Mouse (Mus musculus) T-helper 1 cell (primary cell): Measurements from ENCODE around the gene Tbata.

Experiments used
- in situ Hi-C: fragments of 300-600 bp; cut with MboI, MseI; formaldehyde crosslinking; loops from one replicate; pipeline ENCODE4 v1.15.1; 2025; ENCODE audit warnings: high pct_unique_total_duplicates

Gene Tbata

DNA sequence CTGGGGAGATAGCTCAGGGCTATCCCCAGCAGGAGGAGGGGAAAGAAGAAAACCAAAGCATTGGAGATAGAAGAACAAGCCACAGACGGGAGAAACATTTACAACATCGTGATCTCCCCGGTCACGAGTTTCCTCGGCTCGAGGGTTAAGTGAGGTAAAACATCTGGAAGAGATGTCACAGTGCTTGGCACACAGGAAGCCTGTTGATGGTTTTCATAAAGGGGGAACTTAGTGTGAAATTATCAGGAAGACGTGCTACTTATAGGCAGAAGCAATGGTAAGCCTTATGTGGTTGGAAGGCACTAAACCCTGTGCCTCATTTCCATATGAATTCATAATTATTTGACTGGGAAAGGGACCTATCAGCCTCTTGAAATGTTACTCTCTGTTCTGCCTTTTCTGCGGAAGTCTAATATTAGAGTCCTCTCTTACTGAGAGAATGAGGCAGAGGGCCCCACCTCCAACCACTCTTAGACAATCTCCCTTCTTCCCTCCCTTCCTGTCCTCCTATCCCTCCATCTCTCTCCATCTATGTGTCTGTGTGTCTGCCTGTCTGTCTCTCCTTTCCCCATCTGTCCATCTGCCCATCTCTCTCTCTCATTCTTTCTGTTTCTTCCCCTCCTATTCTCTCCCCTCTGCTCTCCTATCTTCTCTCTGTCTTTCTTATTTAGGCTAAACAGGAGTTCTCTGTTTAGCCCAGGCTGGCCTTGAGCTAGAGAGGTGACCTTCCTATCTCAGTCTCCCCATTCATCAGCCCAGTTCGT lies 4.2 kb upstream of the Tbata start:
- in situ Hi-C loops = no loop called here

DNA sequence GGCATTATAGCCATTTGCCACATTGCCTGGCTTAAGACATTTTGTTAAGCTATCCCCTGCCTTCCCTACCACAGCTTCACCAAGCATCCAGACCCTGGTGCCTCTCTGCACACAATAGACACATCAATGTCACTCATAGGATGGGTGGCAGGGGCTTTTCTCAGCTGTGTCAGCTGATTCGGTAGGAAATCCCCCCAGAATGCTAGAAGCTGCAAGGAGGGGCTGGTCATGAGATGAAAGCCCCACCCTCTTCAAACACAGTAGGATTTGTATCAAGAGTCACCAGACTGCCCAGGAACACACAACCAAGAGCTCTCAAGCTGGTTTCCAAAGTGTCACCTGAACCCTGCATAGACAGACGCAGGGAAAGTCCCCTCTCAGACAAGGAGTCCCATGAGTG lies 3.4 kb upstream of the Tbata start:
- in situ Hi-C loops = no loop called here

GRCm38 (mm10) chr10:61172496-61172895 lies 742 bp downstream of the Tbata start:
- in situ Hi-C loops = no loop called here

DNA sequence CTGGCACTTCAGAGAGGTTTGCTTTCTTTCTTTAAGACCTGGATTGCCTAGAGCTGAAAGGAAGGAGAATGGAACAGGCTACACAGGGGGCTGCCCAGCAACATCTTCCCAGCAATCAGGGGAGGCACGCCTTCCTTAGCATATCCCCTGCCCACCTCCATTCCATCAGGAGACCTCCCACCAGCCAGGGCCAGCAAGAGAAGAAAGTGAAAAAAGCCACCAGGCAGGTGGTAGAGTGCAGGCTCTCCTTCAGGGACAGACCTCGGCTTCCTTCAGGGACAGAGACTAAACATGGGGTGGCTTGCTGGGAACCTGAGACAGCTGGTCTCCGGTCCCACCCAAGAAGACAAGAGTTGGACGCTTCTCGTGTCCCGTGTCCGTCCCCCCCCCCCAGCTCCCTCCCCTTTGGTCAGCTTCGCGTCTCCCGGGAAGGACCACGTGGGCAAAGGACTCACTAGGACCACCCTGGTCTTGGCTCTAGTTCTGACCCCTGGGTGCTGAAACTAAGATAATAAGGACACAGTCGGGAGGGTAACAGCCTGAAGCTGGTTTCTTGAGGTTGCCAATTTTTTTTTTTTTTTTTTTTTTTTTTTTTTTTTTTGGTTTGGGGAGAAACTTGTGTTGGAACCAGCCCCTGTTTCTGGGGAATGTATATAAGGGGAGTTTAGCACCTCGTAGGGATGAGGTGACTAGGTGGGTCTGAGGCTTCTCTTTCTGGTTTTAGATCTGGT lies 3.1 kb downstream of the Tbata start:
- in situ Hi-C loops = no loop called here

GRCm38 (mm10) chr10:61175442-61176204 lies 3.9 kb downstream of the Tbata start:
- in situ Hi-C loops = no loop called here

GRCm38 (mm10) chr10:61176221-61176790 lies 4.6 kb downstream of the Tbata start:
- in situ Hi-C loops = no loop called here

GRCm38 (mm10) chr10:61177751-61178150 lies 6.0 kb downstream of the Tbata start:
- in situ Hi-C loops = no loop called here

- in situ Hi-C loops = no loop called here
Observed at GRCm38 (mm10) chr10:61178687-61179086, 6.9 kb downstream of the Tbata start.

DNA sequence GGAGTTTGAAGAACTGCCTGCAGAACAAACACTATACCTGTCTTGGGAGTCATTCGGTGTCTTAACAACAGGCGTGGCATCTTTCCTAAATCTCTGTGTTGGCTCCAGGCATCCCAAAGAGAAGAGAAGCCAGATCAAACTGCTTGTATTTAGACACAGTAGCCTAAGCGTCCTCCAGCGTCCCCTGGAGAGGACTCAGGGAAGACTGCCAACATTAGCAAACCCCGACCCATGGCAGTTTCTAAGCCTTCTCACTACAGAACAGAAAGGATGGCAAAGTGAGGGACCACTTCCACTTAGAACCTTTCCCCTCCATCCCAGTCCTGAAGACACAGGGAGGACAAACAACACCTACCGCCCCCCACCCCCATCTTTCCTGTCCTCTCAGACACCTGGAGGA lies 8.2 kb downstream of the Tbata start:
- in situ Hi-C loops = no loop called here

DNA sequence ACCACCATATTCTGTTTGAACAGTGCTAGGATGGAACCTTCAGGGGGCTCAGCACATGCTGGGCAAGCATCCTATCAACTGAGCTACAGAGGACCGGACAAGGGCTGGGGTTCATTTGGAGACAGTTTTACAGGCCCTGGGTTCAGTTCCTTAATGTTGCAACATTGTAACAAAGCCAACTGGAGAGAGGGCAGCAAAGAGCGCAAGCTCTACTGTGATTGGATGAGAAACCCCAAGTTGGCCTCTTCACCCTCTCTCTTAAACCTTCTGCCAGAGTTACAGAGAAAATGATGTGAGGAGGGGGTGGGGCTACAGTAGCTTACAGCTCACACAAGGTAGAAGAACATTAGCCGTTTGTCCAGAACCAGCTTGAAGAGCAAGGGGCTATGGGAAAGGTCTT lies 15.2 kb downstream of the Tbata start:
- in situ Hi-C loops = no loop called here

DNA sequence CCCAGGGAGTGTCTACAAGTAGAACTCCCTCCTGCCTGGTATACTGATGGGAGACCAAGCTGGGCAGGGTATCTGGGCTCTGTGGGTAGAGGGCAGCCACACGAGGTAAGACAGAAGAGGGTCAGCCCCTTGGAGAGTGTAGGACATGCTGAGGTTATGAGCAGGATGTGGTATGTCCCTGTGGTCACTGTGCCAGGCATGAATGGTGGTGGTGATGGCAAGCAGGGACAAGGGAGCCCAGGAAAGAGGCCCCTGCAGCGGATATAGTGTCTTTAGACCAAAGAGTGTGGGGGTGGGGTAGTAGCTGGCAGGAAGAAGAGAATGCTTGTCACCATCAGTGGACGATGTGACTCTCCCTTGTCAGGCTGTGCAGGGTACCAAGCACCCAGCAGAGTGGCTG lies 16.3 kb downstream of the Tbata start:
- in situ Hi-C loops = no loop called here

DNA sequence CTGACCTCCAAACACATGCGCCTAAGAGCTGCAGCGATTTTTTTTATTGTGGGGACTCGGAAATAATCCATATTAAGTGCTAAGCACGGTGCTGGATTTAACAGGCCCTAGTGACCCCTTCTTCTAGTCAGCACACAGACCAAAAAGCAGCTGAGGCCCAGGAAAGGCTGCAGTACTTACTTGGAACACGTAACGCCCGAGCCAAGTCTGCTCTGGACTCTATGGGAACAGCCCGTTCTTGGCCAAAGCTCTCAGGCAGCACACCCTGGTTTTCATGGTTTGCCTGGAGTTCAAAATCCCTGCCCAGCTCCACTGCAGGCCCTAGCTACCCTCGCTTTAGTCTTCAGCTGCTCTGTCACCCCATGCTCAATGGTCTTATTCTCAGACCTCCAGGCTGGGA lies 22.9 kb downstream of the Tbata start:
- in situ Hi-C loops = loop anchor here (5.0 kb wide), 1 partner anchor 138 kb away; no protein-coding TSS in a partner anchor

DNA sequence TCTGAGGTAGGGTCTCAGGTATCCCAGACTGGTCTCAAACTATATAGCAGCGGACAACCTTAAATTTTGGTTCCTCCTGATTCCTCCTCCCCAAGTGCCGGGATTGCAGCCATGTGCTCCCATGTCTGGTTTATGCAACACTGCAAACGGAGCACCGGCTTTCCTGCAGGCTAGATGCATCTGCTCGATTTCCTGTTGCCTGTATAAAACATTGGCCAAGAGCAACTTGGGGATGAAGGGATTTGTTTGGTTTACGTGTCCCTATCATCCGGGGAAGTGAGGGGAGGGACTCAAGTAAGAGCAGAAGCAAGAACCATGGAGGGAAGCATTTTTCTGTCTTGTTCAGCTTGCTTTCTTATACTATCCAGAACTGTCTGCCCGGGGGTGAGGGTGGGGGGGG lies 23.5 kb downstream of the Tbata start:
- in situ Hi-C loops = loop anchor here (5.0 kb wide), 1 partner anchor 137 kb away; no protein-coding TSS in a partner anchor

DNA sequence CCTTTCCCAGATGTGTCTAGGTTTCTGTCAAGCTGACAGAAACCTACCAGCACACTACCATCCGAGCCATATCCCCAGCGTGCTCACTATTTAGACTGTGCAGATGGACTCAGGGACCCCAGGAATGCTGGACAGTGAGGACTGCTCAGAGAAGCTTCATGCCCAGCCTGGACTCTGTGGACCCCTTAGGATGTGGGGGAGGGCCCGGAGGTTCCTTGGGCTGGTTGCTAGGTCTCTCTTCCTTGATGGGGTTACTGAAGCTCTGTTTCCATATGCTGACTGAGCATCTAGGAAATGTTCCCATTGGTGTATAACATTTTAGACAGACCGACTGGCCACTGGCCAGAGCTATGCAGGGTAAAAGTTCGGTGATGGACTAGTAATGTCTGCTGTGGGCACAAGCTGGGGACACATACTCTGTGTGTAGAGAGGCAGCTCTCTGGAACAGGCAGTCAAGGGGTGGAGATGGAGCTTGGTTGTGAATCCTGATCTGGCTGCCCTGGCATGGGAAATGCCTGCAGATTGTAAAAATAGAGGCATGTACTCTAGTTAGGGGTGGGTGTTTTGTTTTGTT lies 24.1 kb downstream of the Tbata start:
- in situ Hi-C loops = loop anchor here (5.0 kb wide), 1 partner anchor 136 kb away; no protein-coding TSS in a partner anchor

DNA sequence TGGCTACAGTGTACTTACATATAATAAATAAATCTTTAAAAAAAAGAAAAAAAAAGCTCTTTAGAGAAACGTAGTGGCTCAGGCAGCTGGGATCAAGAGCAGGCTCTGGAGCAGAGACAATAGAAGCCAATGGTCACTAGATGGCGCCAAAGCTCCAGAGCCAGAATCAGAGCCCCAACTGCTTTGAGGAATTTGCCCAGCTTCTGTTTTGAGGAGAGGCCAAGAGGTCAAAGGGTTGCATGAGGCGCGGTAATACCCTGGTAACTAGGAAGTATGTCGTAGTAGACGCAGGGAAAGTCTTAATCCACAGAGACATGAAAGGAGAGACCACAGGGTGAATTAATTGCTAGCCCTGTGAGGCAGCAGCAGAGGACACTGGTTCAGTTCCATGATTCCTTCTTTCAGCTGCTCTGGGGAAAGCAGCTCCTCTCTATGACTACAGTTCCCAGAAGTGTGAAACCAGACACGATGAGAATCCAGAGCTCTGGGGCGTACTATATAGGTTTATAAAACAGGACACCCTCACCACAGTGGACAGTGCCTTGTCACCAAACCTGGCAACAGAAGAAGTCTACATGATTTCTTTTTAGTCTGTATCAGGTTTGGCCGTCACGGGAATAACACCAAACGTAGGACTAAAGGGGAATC lies 27.9 kb downstream of the Tbata start:
- in situ Hi-C loops = loop anchor here (5.0 kb wide), 1 partner anchor 133 kb away; no protein-coding TSS in a partner anchor

- in situ Hi-C loops = no loop called here
Observed at GRCm38 (mm10) chr10:61200232-61200820, 28.6 kb downstream of the Tbata start.

DNA sequence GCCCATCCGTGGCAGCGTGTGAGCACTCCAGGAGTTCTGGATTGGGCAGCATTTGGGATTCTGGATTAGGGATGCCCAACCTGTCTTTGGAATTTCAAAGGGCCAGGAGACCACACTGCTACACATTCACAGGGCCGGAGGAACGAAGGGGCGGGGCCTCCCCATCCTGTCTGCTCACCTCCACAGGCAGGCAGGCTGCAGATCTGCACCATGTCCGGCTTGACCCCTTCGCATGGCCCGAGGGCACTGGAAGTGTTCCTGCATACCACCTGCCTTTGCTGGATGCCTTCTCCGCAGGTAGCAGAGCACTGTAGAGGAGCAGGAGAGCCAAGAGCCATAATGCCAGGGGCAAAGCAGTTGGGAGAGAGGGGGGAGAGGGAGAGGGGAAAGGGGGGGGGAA lies 29.2 kb downstream of the Tbata start:
- in situ Hi-C loops = no loop called here

DNA sequence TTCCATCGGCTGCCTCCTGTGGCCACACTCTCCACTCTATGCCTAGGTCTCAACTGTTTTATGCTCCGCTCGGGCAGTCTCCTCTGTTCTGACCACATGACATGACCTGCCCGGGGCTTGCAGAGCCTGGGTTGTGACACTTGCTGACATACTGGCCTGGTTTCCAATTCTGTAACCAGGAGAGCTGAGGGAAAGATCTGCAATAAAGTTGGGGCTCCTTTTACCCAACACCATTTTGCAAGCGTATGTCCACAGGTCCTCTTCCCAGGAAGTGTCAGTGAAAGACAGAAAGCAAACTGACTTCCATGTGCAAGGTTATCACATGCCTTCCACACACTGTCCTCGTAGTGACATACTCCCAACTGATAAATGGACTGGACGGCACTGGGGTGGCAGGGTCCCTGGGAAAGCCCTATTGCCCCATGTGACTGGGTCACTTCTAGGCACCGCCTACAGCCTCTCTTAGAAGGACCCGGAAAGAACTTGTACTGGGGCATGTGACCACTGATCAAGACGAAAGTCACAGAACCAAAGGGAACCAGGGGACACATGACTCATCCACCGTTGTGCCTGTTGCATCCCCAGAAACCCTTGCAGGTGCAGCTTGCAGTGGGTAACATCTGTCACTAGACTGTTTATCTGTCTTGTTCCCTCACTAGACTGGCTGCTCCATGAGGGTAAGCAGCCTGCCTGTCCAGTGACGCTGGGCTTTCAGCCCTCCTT lies 30.0 kb downstream of the Tbata start:
- in situ Hi-C loops = no loop called here

GRCm38 (mm10) chr10:61203930-61204329 lies 32.2 kb downstream of the Tbata start:
- in situ Hi-C loops = no loop called here

DNA sequence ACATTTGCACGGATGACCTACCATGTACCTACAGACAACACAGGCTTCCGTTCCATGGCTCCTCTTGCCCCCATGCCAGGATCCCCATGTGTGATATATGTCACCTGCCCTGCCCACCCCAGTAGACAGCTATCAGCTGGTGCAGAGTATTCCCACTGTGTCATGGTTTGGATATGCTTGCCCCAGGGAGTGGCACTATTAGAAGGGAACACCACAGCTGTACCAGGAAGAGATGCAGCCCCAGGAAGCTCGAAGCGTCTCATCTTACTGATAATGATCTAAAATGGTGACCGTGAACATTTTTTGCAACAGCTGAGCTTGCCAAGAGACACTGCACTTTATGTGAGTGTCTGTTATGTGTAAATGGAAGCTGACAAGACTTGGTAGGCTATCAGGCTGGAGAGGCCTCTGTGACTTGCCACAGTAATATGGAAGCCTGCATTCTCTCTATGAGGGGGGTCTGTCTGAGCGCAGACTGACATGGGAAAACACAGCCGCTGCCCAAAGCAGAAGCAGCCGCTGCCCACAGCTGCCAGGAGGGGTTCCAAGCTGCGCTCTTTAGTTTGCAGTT lies 36.4 kb downstream of the Tbata start:
- in situ Hi-C loops = no loop called here
